Mouse (Mus musculus): Measurements from ENCODE around the gene Aqp1. TPM values are rescaled to one million over a fixed set of nuclear protein-coding genes. Genes with fewer than 3 reads are reported as not detected.

Gene Aqp1
- polyA plus RNA-seq, 1 experiment from 2014 or later, result 0.56 TPM

DNA sequence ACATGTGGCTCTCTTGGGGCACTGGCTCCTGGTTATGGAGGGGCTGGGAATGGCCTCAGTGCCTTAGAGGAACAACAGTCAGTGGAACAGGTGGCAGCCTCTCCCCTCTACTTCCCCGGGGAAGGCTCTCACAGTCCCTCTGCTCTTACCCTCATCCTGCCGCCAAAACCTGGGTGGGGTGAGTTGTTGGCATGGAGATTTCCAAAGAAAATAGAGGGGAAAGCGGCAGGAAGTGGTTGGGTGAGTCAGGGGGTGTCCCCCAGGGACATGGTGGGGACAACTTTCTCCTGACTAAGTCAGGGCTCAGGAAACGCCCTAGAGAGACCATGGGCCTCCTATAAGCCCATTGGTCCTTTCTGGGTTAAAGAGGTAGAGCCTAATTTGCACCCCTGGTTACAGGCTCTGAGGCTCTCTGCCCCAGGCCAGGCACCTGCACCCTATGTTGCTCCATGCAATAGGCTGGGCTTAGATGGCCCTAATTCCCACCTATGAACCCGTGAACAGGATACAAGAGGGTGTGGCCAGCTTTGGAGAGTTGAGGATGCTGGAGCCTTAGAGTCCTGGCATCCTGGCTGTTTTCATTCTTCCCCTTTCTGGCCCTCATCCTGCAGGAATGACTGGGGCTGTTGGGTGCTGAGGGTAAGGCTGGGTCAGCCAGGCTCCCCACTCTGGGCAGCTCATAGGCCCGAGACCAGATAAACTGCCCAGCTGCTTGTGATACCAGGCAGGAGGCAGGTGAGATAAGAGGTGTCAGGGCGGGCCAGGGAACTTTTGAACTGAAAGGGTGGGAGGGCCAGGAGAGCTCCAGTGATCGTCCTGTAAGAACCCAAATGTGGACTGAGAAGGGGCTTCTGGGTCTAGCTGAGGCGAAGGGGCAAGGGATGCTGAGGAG, 2.9 kb downstream of the Aqp1 start:
- no peaks in the 10 kb centered on the region for H3K36me3 ChIP-seq (ENCODE audit: control insufficient read depth, insufficient read depth, low read length)
- no peak overlapping the region for H3K9ac ChIP-seq (ENCODE audit: low read depth, low read length)
- no peak overlapping the region for H3K27ac ChIP-seq (ENCODE audit: low read depth, low read length)
- no peak overlapping the region for H3K4me2 ChIP-seq (replicated peaks; ENCODE audit: low read depth, low read length)
- no peaks in the 10 kb centered on the region for H3K4me1 ChIP-seq (replicated peaks; ENCODE audit: control insufficient read depth, insufficient read depth, low read length)
- no peak overlapping the region for H3K4me3 ChIP-seq (ENCODE audit: low read depth, low read length)
- no peak for ATAC-seq (ENCODE audit: low FRiP score)
- DNase-seq (ENCODE audit: low spot score), result no peak
- no peaks in the 10 kb centered on the region for H3K9me3 ChIP-seq (ENCODE audit: control insufficient read depth, low read length)
- H3K27me3 ChIP-seq (ENCODE audit: control insufficient read depth, insufficient read depth, low read length), result no peaks in the 10 kb centered on the region
- 77% methylated on average over 9 of the region's 9 CpGs for WGBS

DNA sequence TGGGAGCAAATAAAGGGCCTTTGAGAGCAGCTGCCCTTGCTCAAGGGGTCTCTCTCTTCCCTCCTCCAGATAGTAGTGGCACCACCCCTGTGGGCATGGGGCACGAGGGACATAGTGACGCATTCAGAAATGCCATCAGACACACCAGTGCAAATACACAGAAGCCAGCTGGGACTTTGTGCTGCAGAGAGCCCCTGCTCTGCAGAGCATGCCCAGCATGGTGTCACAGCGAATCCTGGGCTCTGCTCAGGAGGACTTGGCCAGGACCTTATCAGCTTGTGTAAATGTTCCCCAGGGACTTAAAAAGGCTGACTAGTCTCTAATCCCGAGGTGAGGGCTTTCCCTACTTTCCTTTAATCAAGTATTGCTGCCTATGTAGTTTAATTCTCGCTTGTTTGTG, 5.5 kb downstream of the Aqp1 start:
- DNase-seq (ENCODE audit: low spot score) (no peak), ATAC-seq (ENCODE audit: low FRiP score) (no peak)
- Histone ChIP-seq H3K4me2 (replicated peaks; ENCODE audit: low read depth, low read length) (no peak overlapping the region), H3K4me1 (replicated peaks; ENCODE audit: control insufficient read depth, insufficient read depth, low read length) (no peaks in the 10 kb centered on the region), H3K36me3 (ENCODE audit: control insufficient read depth, insufficient read depth, low read length) (no peaks in the 10 kb centered on the region), H3K9ac (ENCODE audit: low read depth, low read length) (no peak overlapping the region), H3K9me3 (ENCODE audit: control insufficient read depth, low read length) (no peaks in the 10 kb centered on the region), H3K4me3 (ENCODE audit: low read depth, low read length) (no peak overlapping the region), H3K27ac (ENCODE audit: low read depth, low read length) (no peak overlapping the region), H3K27me3 (ENCODE audit: control insufficient read depth, insufficient read depth, low read length) (no peaks in the 10 kb centered on the region)
- WGBS, result 45% methylated on average over 5 of the region's 5 CpGs

DNA sequence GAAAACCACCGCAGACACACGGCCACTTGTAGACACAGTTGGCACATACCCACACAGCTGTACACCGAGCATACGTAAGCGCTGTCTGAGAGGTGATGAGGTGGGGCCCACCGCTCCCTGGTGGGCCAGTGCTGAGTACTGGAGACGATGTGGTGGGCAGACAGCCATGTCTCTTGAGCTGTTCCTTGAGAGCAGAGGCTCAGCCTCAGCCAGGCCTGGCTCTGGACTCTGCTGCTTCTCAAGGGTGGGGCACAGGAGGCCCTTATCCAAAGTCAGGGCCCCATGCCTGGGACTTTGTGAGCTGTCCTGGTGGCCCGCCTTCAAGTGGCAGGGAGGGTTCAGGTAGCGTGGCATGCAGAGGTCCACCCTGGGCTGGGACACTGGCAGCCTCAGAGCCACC, 6.1 kb downstream of the Aqp1 start:
- Histone ChIP-seq H3K4me1 (replicated peaks; ENCODE audit: control insufficient read depth, insufficient read depth, low read length) (no peaks in the 10 kb centered on the region), H3K4me2 (replicated peaks; ENCODE audit: low read depth, low read length) (no peak overlapping the region), H3K27me3 (ENCODE audit: control insufficient read depth, insufficient read depth, low read length) (no peaks in the 10 kb centered on the region), H3K9me3 (ENCODE audit: control insufficient read depth, low read length) (no peaks in the 10 kb centered on the region), H3K9ac (ENCODE audit: low read depth, low read length) (no peak overlapping the region), H3K27ac (ENCODE audit: low read depth, low read length) (no peak overlapping the region), H3K4me3 (ENCODE audit: low read depth, low read length) (no peak overlapping the region), H3K36me3 (ENCODE audit: control insufficient read depth, insufficient read depth, low read length) (no peaks in the 10 kb centered on the region)
- 85% methylated on average over 9 of the region's 9 CpGs for WGBS
- no peak for ATAC-seq (ENCODE audit: low FRiP score)
- no peak for DNase-seq (ENCODE audit: low spot score)

DNA sequence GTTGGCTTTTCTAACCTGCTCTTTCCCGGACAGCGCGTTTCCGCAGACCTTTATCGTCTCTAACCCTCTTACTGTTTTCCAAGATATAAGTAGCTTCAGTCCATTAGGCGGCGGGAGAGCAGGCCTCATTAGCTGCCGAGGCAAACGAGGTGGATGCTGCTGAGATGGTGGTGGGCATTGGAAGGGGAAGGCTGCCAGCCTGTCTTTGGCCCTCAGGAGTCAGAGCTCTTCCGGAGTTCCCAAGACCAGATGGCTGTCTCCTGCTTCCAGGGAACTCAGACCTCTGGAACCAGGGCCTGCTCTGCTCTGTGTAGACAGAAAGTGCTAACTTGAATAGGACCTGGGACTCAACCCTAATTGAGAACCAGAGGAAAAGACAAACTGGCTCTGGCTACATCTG, 7.2 kb downstream of the Aqp1 start:
- no peaks in the 10 kb centered on the region for H3K4me1 ChIP-seq (replicated peaks; ENCODE audit: control insufficient read depth, insufficient read depth, low read length)
- no peaks in the 10 kb centered on the region for H3K36me3 ChIP-seq (ENCODE audit: control insufficient read depth, insufficient read depth, low read length)
- no peak overlapping the region for H3K27ac ChIP-seq (ENCODE audit: low read depth, low read length)
- no peaks in the 10 kb centered on the region for H3K27me3 ChIP-seq (ENCODE audit: control insufficient read depth, insufficient read depth, low read length)
- H3K9ac ChIP-seq (ENCODE audit: low read depth, low read length), result no peak overlapping the region
- no peak for DNase-seq (ENCODE audit: low spot score)
- ATAC-seq (ENCODE audit: low FRiP score), result no peak
- H3K4me2 ChIP-seq (replicated peaks; ENCODE audit: low read depth, low read length), result no peak overlapping the region
- 88% methylated on average over 10 of the region's 10 CpGs for WGBS
- H3K9me3 ChIP-seq (ENCODE audit: control insufficient read depth, low read length), result no peaks in the 10 kb centered on the region
- no peak overlapping the region for H3K4me3 ChIP-seq (ENCODE audit: low read depth, low read length)

DNA sequence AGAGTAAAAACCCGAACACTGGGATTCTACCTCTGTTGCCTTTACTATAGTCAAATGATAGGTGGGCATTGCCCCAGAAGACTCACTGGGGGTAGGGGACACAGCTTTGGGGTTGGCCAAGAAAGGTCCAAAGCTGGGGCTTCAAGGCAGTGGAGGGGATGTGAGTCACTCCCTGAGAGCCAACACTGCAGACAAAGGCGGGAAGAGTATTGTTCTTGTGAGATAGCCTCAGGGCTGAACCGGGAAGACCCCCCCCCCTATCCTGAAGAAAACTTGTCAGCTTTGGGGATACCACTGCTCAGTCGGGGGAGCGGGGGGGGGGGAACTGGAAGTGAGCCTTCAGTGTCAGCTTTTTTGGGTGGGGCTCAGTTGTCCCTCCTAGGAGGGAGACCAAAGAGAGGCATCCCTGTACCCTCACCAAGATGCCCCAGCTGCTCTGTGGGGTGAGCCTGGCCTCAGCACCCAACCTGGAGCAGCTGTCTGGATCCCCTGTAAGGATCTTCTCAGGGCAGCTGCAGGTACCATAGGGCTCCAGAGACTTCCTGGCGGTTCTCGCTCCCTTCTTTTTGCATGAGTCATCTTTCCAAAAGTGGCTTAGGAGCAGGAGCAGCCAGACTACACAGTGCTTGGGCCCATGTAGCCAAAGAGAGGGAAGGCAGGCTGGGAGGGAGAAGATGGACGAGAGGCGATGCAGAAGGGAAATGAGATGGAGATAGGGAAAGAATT, 8.2 kb downstream of the Aqp1 start:
- no peak for DNase-seq (ENCODE audit: low spot score)

DNA sequence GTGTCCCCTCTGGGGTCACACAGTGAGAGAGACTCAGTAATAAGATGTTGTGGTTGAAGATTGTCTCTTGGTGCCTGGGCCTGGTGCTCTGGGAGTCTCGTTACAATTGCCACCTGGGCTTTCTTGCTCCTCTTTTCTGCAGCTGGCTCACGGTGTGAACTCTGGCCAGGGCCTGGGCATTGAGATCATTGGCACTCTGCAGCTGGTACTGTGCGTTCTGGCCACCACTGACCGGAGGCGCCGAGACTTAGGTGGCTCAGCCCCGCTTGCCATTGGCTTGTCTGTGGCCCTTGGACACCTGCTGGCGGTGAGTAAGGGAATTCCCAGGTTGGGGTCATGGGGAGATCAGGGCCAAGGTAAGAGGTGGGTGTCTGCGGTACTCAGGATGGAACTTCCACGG, 9.0 kb downstream of the Aqp1 start:
- H3K4me3 ChIP-seq (ENCODE audit: low read depth, low read length), result no peak overlapping the region
- H3K36me3 ChIP-seq (ENCODE audit: control insufficient read depth, insufficient read depth, low read length), result no peaks in the 10 kb centered on the region
- ATAC-seq (ENCODE audit: low FRiP score), result no peak
- H3K9me3 ChIP-seq (ENCODE audit: control insufficient read depth, low read length), result no peaks in the 10 kb centered on the region
- DNase-seq (ENCODE audit: low spot score), result no peak
- no peaks in the 10 kb centered on the region for H3K4me1 ChIP-seq (replicated peaks; ENCODE audit: control insufficient read depth, insufficient read depth, low read length)
- no peaks in the 10 kb centered on the region for H3K27me3 ChIP-seq (ENCODE audit: control insufficient read depth, insufficient read depth, low read length)
- WGBS, result 85% methylated on average over 10 of the region's 10 CpGs
- H3K9ac ChIP-seq (ENCODE audit: low read depth, low read length), result no peak overlapping the region
- H3K27ac ChIP-seq (ENCODE audit: low read depth, low read length), result no peak overlapping the region
- no peak overlapping the region for H3K4me2 ChIP-seq (replicated peaks; ENCODE audit: low read depth, low read length)

More for the DNA sequence above, 8.2 kb downstream of the Aqp1 start:
- 90% methylated on average over 9 of the region's 9 CpGs for WGBS
- Histone ChIP-seq H3K27me3 (ENCODE audit: control insufficient read depth, insufficient read depth, low read length) (no peaks in the 10 kb centered on the region), H3K9ac (ENCODE audit: low read depth, low read length) (no peak overlapping the region), H3K27ac (ENCODE audit: low read depth, low read length) (no peak overlapping the region), H3K4me3 (ENCODE audit: low read depth, low read length) (no peak overlapping the region), H3K4me1 (replicated peaks; ENCODE audit: control insufficient read depth, insufficient read depth, low read length) (no peaks in the 10 kb centered on the region), H3K9me3 (ENCODE audit: control insufficient read depth, low read length) (no peaks in the 10 kb centered on the region), H3K4me2 (replicated peaks; ENCODE audit: low read depth, low read length) (no peak overlapping the region), H3K36me3 (ENCODE audit: control insufficient read depth, insufficient read depth, low read length) (no peaks in the 10 kb centered on the region)
- no peak for ATAC-seq (ENCODE audit: low FRiP score)

DNA sequence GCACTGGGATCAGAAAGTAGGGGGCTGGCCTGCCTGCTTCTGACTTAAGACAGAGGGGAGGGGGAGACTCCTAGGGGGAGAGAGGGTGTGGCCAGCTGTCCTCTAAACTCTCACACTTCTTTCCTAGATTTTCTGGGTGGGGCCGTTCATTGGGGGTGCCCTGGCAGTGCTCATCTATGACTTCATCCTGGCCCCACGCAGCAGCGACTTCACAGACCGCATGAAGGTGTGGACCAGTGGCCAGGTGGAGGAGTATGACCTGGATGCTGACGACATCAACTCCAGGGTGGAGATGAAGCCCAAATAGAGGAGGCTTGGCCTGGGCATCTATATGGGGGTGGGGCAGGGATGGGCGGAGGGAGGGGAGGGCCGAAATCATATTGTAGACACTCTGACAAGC, 10.3 kb downstream of the Aqp1 start:
- Histone ChIP-seq H3K9ac (ENCODE audit: low read depth, low read length) (no peak overlapping the region), H3K36me3 (ENCODE audit: control insufficient read depth, insufficient read depth, low read length) (no peaks in the 10 kb centered on the region), H3K27me3 (ENCODE audit: control insufficient read depth, insufficient read depth, low read length) (no peaks in the 10 kb centered on the region), H3K9me3 (ENCODE audit: control insufficient read depth, low read length) (no peaks in the 10 kb centered on the region), H3K4me3 (ENCODE audit: low read depth, low read length) (no peak overlapping the region), H3K4me1 (replicated peaks; ENCODE audit: control insufficient read depth, insufficient read depth, low read length) (no peaks in the 10 kb centered on the region), H3K27ac (ENCODE audit: low read depth, low read length) (no peak overlapping the region), H3K4me2 (replicated peaks; ENCODE audit: low read depth, low read length) (no peak overlapping the region)
- WGBS, result 93% methylated on average over 7 of the region's 7 CpGs
- ATAC-seq (ENCODE audit: low FRiP score), result no peak
- DNase-seq (ENCODE audit: low spot score), result no peak

DNA sequence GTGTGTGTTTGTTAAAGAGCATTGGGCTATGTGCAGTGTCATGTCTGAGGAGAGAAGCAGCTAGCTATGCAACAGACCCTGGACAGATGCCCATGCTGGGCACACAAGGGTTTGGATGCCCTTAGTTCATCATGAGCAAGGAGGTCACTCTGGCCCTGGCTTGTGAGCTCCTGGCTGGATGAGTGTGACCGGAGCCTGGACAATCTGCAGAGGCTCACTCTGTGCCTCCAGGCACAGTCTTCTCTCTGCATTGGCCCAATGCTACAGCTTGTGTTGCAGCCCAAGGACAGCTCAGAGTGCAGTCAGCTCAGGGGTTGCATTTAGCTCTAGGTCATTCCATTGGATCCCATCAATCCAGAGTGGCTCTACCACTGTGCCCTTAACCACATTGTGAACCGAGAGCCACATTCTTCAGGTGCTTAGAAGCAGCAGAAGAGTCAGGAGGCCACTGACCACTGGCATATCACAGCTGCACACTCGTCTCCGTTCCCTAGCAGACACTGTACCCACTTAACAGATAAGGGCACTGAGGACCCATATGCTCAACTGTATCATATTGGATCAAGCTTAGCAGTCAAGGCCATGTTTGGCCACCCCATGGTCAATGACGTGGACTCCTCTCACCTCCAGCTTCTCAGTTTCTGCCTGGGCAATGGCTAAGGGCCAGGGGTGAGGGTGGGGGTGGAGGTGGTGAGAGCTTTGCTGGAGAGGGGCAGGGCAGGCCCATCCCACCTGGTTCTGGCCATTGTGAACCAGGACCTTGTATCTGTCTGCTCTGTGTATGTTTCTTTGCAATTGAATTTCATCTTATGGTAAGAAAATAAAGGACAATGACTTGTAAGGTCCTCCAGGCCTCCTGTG, 11.7 kb downstream of the Aqp1 start:
- Histone ChIP-seq H3K4me2 (replicated peaks; ENCODE audit: low read depth, low read length) (no peak overlapping the region), H3K4me3 (ENCODE audit: low read depth, low read length) (no peak overlapping the region), H3K9me3 (ENCODE audit: control insufficient read depth, low read length) (no peaks in the 10 kb centered on the region), H3K36me3 (ENCODE audit: control insufficient read depth, insufficient read depth, low read length) (no peaks in the 10 kb centered on the region), H3K27me3 (ENCODE audit: control insufficient read depth, insufficient read depth, low read length) (no peaks in the 10 kb centered on the region), H3K4me1 (replicated peaks; ENCODE audit: control insufficient read depth, insufficient read depth, low read length) (no peaks in the 10 kb centered on the region), H3K27ac (ENCODE audit: low read depth, low read length) (no peak overlapping the region), H3K9ac (ENCODE audit: low read depth, low read length) (no peak overlapping the region)
- DNase-seq (ENCODE audit: low spot score) (no peak), ATAC-seq (ENCODE audit: low FRiP score) (no peak)
- 77% methylated on average over 5 of the region's 5 CpGs for WGBS

Data from hindbrain, embryonic 11.5 days (tissue).